Mouse (Mus musculus): ENCODE measurements around the gene Cryaa. TPM values are rescaled to one million over a fixed set of nuclear protein-coding genes. Genes with fewer than 3 reads are reported as not detected.

Gene Cryaa
- total and polyA plus RNA-seq, 3 experiments, result not detected

DNA sequence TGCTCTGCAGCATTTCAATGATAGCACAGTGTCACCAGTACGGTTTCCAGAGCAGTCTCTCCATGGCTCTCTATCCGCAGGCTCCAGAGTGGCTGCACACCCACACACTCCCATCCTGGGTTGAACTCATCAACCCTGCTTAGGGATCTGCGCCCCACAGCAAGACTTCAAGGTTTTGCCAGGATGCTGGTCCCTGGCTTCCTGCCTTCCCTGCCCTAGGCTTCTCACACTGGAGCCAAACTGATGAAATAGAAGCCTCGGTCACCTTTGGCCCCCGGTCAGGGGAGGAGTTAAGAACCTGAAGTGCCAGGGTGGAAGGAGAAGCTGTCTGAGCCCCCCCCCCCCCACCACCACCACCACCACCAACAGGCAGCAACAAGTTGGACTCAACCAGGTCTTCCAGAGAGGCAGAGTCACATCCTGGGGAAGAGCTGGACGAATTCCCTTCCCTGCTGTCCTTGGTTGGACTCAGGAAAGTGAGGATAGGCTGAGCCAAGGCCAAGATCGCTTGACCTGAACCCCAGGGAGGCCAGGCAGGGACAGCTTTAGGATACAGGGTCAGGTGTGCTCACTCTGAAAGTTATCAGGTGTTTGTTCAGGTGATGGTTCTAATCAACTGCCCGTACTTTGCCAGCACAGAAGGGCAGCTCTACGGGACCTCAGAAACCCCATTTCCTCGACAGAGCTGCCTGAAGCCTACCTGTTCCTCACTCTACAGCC, 46.4 kb upstream of the Cryaa start:
- no peak for TF ChIP-seq ZKSCAN1 (IDR thresholded peaks at IDR 0.05; ENCODE audit: low read depth, low read length)
- no peak for TF ChIP-seq CHD1 (IDR thresholded peaks at IDR 0.05; ENCODE audit: low read depth, low read length)
- peaks cover 0 to 8% of the 10 kb centered on the region in 2 experiments; a peak in 2 of 4 replicates for H3K4me1 ChIP-seq (ENCODE audit: control insufficient read depth in 1 of 2, insufficient read depth in 2 of 2, low read length in 2 of 2)
- no peaks in the 10 kb centered on the region for H3K79me2 ChIP-seq (ENCODE audit: control insufficient read depth, insufficient read depth, low read length, poor library complexity)
- H3K27me3 ChIP-seq (ENCODE audit: control insufficient read depth in 1 of 2, insufficient read depth in 2 of 2, low read length in 2 of 2), result no peaks in the 10 kb centered on the region
- H3K27ac ChIP-seq (ENCODE audit: control insufficient read depth, low read depth, low read length), result no peak overlapping the region
- no peaks in the 10 kb centered on the region; a peak in 2 of 4 replicates for H3K36me3 ChIP-seq (ENCODE audit: control insufficient read depth in 1 of 2, insufficient read depth in 2 of 2, low read length in 2 of 2)
- no peak overlapping the region for H3K9ac ChIP-seq (ENCODE audit: control insufficient read depth, low read depth, low read length, poor library complexity, severe bottlenecking)
- no peak overlapping the region for H3K4me3 ChIP-seq (ENCODE audit: control insufficient read depth in 1 of 2, insufficient read depth in 1 of 2, low read depth in 2 of 2, low read length in 2 of 2)
- H3K9me3 ChIP-seq (replicated peaks; ENCODE audit: insufficient read depth, low read length), result no peaks in the 10 kb centered on the region
- no peak for DNase-seq (ENCODE audit: low read depth, low spot score)

DNA sequence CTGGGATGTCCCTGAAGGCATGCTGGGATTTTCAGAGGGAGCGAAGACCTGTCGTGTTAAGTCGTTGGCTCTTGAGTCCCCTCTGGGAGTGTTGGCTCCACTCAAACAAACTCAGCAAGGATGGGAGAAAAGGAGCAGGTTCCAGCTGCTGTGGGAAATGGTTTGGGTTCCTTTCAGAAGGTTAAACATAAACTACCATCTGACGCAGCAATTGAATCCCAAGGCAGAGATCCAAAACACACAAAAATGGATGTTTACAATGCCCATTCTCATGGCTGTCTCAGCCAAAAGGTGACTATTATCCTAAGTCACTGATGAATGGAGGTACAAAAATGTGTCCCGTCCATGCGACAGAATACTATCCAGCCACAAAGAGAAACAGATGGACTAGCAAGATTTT, 44.6 kb upstream of the Cryaa start:
- no peaks in the 10 kb centered on the region; a peak in 2 of 4 replicates for H3K36me3 ChIP-seq (ENCODE audit: control insufficient read depth in 1 of 2, insufficient read depth in 2 of 2, low read length in 2 of 2)

DNA sequence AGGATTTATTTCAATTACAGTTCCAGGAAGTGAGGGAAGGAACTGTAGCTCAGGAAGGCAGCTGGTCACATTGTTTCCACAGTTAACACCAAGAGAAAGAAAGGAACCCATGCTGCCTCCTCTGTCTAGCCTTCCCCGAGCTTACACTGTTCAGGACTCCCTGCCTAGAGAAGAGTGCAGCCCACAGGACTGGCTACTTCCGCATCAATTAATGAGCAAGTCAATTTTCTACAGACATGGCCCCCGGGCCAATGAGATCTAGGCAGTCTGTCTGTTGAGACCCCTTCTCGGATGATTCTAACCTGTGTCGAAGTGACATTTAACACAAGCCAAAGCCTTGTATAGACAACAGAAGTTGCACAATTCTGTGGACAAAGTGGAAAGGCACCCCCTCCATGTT, 42.7 kb upstream of the Cryaa start:
- no peaks in the 10 kb centered on the region for H3K79me2 ChIP-seq (ENCODE audit: control insufficient read depth, insufficient read depth, low read length, poor library complexity)
- H3K9me3 ChIP-seq (replicated peaks; ENCODE audit: insufficient read depth, low read length), result no peaks in the 10 kb centered on the region
- H3K4me3 ChIP-seq (ENCODE audit: control insufficient read depth in 1 of 2, insufficient read depth in 1 of 2, low read depth in 2 of 2, low read length in 2 of 2), result peak overlapping the region; percentile 0 to 18; a peak in 2 of 4 replicates
- no peaks in the 10 kb centered on the region; a peak in 1 of 4 replicates for H3K36me3 ChIP-seq (ENCODE audit: control insufficient read depth in 1 of 2, insufficient read depth in 2 of 2, low read length in 2 of 2)
- peaks cover 2 to 18% of the 10 kb centered on the region in 2 experiments; a peak in 3 of 4 replicates for H3K4me1 ChIP-seq (ENCODE audit: control insufficient read depth in 1 of 2, insufficient read depth in 2 of 2, low read length in 2 of 2)
- peak; percentile 51 for DNase-seq (ENCODE audit: low read depth, low spot score)
- no peaks in the 10 kb centered on the region for H3K27me3 ChIP-seq (ENCODE audit: control insufficient read depth in 1 of 2, insufficient read depth in 2 of 2, low read length in 2 of 2)
- TF ChIP-seq HCFC1 (IDR thresholded peaks at IDR 0.05; ENCODE audit: low read depth, low read length) (no peak), ELF1 (IDR thresholded peaks at IDR 0.05; ENCODE audit: low read depth, low read length) (peak; percentile 60; the same call in 1 of the 2 replicates), USF2 (IDR thresholded peaks at IDR 0.05; ENCODE audit: borderline replicate concordance in 1 of 2, insufficient read depth in 1 of 2, low read depth in 1 of 2, low read length in 2 of 2) (no peak), NELFE (IDR thresholded peaks at IDR 0.05; ENCODE audit: low read depth, low read length) (no peak), KAT2A (conservative IDR thresholded peaks at IDR 0.05; ENCODE audit: low read depth, low read length) (no peak), BHLHE40 (IDR thresholded peaks at IDR 0.05; ENCODE audit: borderline replicate concordance, low read depth, low read length) (no peak)
- H3K27ac ChIP-seq (ENCODE audit: control insufficient read depth, low read depth, low read length), result no peak overlapping the region; the same call in 1 of the 2 replicates
- H3K9ac ChIP-seq (ENCODE audit: control insufficient read depth, low read depth, low read length, poor library complexity, severe bottlenecking), result no peak overlapping the region

More for the DNA sequence above, 44.6 kb upstream of the Cryaa start:
- Histone ChIP-seq H3K79me2 (ENCODE audit: control insufficient read depth, insufficient read depth, low read length, poor library complexity) (no peaks in the 10 kb centered on the region), H3K4me3 (ENCODE audit: control insufficient read depth in 1 of 2, insufficient read depth in 1 of 2, low read depth in 2 of 2, low read length in 2 of 2) (no peak overlapping the region), H3K27me3 (ENCODE audit: control insufficient read depth in 1 of 2, insufficient read depth in 2 of 2, low read length in 2 of 2) (no peaks in the 10 kb centered on the region), H3K27ac (ENCODE audit: control insufficient read depth, low read depth, low read length) (no peak overlapping the region), H3K9me3 (replicated peaks; ENCODE audit: insufficient read depth, low read length) (no peaks in the 10 kb centered on the region), H3K4me1 (ENCODE audit: control insufficient read depth in 1 of 2, insufficient read depth in 2 of 2, low read length in 2 of 2) (peaks cover 2 to 17% of the 10 kb centered on the region in 2 experiments; a peak in 3 of 4 replicates), H3K9ac (ENCODE audit: control insufficient read depth, low read depth, low read length, poor library complexity, severe bottlenecking) (no peak overlapping the region)
- DNase-seq (ENCODE audit: low read depth, low spot score), result no peak
- TF ChIP-seq SIN3A (IDR thresholded peaks at IDR 0.05; ENCODE audit: low read length), result no peak
- no peak for TF ChIP-seq RCOR1 (IDR thresholded peaks at IDR 0.05; ENCODE audit: low read depth, low read length)
- TF ChIP-seq NELFE (IDR thresholded peaks at IDR 0.05; ENCODE audit: low read depth, low read length), result no peak
- TF ChIP-seq NRF1 (IDR thresholded peaks at IDR 0.05; ENCODE audit: insufficient read depth, low read depth, low read length, poor library complexity, severe bottlenecking), result no peak
- TF ChIP-seq EP300 (IDR thresholded peaks at IDR 0.05; ENCODE audit: low read depth in 1 of 2, low read length in 2 of 2), result no peak
- no peak for TF ChIP-seq MEF2A (IDR thresholded peaks at IDR 0.05; ENCODE audit: extremely low read depth, insufficient replicate concordance, low read depth, low read length, poor library complexity, severe bottlenecking)
- TF ChIP-seq POLR2A (IDR thresholded peaks at IDR 0.05; ENCODE audit: control insufficient read depth in 1 of 2, insufficient read depth in 1 of 2, low read depth in 1 of 2, low read length in 2 of 2, poor library complexity in 1 of 2), result no peak
- no peak for TF ChIP-seq CHD1 (IDR thresholded peaks at IDR 0.05; ENCODE audit: low read depth, low read length)
- TF ChIP-seq RAD21 (IDR thresholded peaks at IDR 0.05; ENCODE audit: low read depth, low read length), result no peak
- TF ChIP-seq MYB (IDR thresholded peaks at IDR 0.05; ENCODE audit: low read depth, low read length), result no peak
- TF ChIP-seq ETS1 (IDR thresholded peaks at IDR 0.05; ENCODE audit: low read depth, low read length), result no peak
- no peak for TF ChIP-seq SMC3 (IDR thresholded peaks at IDR 0.05; ENCODE audit: low read depth, low read length)
- no peak for TF ChIP-seq MYC (IDR thresholded peaks at IDR 0.05; ENCODE audit: low read depth, low read length)
- no peak for TF ChIP-seq MXI1 (IDR thresholded peaks at IDR 0.05; ENCODE audit: low read depth, low read length)
- TF ChIP-seq ELF1 (IDR thresholded peaks at IDR 0.05; ENCODE audit: low read depth, low read length), result no peak
- no peak for TF ChIP-seq ZC3H11A (IDR thresholded peaks at IDR 0.05; ENCODE audit: low read depth, low read length)
- no peak for TF ChIP-seq JUND (IDR thresholded peaks at IDR 0.05; ENCODE audit: low read depth, low read length)
